Mouse (Mus musculus) fibroblast of lung, adult 2 months (primary cell): ENCODE data around the gene Gpatch4.

Source experiments
- DNase-seq: peaks from one replicate; pipeline ENCODE4 v3.0.0-alpha.2; 2011; ENCODE audit warnings: low read depth

Gene Gpatch4

DNA sequence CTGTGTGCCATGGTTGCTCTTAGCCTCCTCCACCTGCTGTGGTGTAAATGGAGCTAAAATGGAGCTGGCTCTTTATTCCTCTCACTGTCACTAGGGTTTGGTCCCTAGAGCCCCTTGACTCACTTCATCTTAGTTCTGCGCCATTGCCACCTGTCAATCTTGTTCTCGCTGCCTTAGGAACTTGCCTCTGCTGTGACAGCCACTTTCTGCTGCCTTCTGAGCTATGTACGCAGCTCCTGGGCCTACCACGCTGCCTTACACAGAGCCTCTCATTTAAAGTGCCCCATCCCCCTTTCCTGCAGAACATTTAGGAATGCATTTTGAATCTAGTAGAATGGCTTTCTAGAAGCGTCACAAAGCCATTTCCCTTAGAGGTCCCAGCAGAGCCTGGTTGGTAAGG lies 51.2 kb downstream of the Gpatch4 start:
- DNase-seq = no peak

DNA sequence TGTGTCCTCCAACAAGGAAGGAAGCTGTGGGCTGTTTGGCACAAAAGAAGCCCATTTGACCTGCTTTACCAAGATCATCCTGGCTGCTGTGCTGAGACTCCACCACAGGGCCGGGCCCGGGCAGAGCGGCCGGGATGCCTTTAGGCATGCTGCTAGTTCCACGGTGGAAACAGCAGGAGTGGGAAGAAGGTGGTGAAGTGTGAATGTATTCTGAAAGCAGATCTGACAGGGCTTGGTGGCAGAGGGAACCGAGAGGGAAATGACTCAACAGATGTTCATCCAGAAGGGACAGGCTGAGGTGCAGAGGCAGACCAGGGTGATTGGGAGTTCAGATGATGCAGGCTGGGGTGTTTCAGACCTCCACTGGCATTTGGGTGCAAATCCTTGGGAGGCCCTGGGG lies 54.8 kb downstream of the Gpatch4 start:
- DNase-seq = no peak

DNA sequence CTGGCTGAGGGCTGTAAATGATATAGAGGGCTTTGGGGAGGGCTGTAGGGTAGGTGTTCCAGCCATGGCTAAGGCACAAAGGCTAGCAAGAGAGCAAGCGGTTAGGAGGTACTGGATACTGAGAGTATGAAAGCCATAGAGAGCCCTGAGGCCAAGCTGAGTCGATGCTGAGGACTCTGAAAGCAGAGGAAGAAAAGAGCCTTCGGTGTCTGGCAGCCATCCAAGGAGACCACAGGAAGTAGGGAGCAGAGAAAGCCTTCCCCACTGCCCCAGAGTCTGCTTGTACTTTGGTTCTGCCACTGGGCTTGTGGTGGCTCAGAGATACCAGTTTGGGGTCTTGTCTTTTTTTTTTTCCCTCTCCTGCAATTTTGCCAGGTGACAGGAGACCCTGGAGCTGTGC lies 57.3 kb downstream of the Gpatch4 start:
- no peak for DNase-seq

DNA sequence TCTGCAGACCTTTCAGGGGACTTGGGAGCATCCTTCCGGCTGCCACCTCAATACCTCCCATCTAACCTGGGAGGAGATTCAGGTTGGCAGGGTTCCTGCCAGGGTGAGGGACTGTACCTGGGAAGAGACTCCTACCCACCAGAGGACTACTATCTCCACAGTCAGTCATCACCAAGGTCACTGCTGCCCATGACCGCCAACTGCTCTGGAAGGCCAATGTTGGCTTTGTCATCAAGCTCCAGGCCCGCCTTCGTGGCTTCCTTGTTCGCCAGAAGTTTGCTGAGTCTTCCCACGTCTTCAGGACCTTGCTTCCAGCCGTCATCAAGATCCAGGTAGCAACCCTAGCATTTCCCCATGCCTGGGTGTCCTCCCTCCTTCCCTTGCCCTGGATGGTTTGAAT lies 58.8 kb downstream of the Gpatch4 start:
- DNase-seq = no peak

DNA sequence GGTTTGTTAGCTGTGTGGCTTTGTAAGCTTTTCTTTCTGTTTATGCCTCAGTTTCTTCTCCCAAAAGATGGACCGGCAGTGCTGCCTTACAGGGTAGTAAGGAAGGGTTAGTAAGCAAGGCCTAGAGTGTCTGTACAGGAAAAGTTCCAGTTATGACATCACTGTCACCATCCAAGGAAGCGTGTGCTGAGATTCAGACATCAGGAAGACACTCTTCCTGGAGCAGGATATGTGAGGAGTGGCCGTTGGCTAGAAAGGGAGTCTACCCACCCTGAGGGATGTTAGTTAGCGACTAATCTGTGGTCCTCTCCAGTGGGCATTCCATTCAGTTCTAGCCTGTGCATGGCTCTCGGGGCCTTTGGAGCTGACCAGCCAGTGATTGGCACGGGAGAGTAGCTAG lies 59.3 kb downstream of the Gpatch4 start:
- no peak for DNase-seq

DNA sequence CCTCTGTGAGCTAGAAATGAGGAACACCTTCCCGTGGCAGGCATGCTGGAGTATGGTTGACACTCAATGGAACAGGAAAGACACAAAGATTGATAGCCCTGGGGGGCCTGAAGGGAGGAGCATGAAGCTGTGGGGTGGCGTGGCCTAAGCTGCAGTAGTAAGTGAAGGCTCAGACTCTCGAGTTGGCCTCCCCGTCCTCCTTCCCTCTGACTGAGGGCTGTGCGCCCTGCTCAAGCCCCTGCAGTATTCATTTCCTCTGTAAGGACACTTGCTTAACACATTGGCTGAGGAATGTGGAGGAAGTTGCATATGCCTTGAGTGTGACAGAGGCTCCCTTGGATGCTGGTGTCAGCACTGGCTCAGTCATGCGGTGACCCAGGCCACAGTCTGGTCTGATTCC lies 59.7 kb downstream of the Gpatch4 start:
- no peak for DNase-seq
